Mouse (Mus musculus) intestine, embryonic 15.5 days (tissue): ENCODE data around the gene Gjc2. TPM values are rescaled to one million over a fixed set of nuclear protein-coding genes. Genes with fewer than 3 reads are reported as not detected.

ENCODE experiments used
- ATAC-seq: fragments of 200-750 bp; cut with Nextera tagmentation; 2 replicates; pipeline ENCODE4 v1.8.0; 2017; ENCODE audit warnings: moderate TSS enrichment, moderate library complexity
- H3K27ac ChIP-seq: fragments of 300-500 bp; sonication (generic); 2 replicates; pipeline ENCODE4 v1.5.1; 2015; ENCODE audit warnings: mild to moderate bottlenecking, inconsistent platforms
- H3K27me3 ChIP-seq: fragments of 300-500 bp; sonication (generic); replicated peaks from 2 replicates; pipeline ENCODE4 v1.6.1; 2015; ENCODE audit warnings: inconsistent platforms
- H3K36me3 ChIP-seq: fragments of 300-500 bp; sonication (generic); 2 replicates; pipeline ENCODE4 v1.6.1; 2015; ENCODE audit warnings: inconsistent platforms
- H3K4me1 ChIP-seq: fragments of 300-500 bp; sonication (generic); replicated peaks from 2 replicates; pipeline ENCODE4 v1.6.1; 2015; ENCODE audit warnings: inconsistent platforms
- H3K4me2 ChIP-seq: fragments of 300-500 bp; sonication (generic); replicated peaks from 2 replicates; pipeline ENCODE4 v1.6.1; 2015; ENCODE audit warnings: mild to moderate bottlenecking, inconsistent platforms
- H3K4me3 ChIP-seq: fragments of 300-500 bp; sonication (generic); replicated peaks from 2 replicates; pipeline ENCODE4 v1.5.1; 2015; ENCODE audit warnings: inconsistent platforms
- H3K9ac ChIP-seq: fragments of 300-500 bp; sonication (generic); 2 replicates; pipeline ENCODE4 v1.6.1; 2015; ENCODE audit warnings: inconsistent platforms
- H3K9me3 ChIP-seq: fragments of 300-500 bp; sonication (generic); 2 replicates; pipeline ENCODE4 v1.6.1; 2016; ENCODE audit warnings: inconsistent platforms
- WGBS: fragments of 180-500 bp; shearing (Covaris S2); methylation state at CpG from one replicate; pipeline ENCODE4 v1.1.7; 2015; 5-methylcytosine and 5-hydroxymethylcytosine counted together
- polyA plus RNA-seq: library from polyadenylated mRNA; unstranded; fragments of >200 nt; fragmentation: Nextera tagmentation; extraction: Ambion mirVana; gene quantifications from 2 replicates; pipeline ENCODE4 v1.2.1, GENCODE M21; 2015

Gene Gjc2
- polyA plus RNA-seq, 1 experiment from 2014 or later: 1.1 TPM

- WGBS: 72% methylated on average over 9 of the region's 9 CpGs
- Histone ChIP-seq H3K9ac (no peak overlapping the region), H3K27ac (no peak overlapping the region), H3K27me3 (peaks cover 35% of the 10 kb centered on the region), H3K9me3 (no peaks in the 10 kb centered on the region), H3K4me1 (peaks cover 6% of the 10 kb centered on the region), H3K4me3 (no peak overlapping the region), H3K4me2 (no peak overlapping the region), H3K36me3 (no peaks in the 10 kb centered on the region)
- no peak for ATAC-seq
Observed at GRCm38 (mm10) chr11:59130782-59131181, 52.2 kb downstream of the Gjc2 start.

Other genes with a start within 250 kb of the Gjc2 start
- 201 and 207 TPM in 2 replicates for gene Rnf187, start 244.3 kb downstream of the Gjc2 start, polyA plus RNA-seq
- 39.9 and 40.0 TPM in 2 replicates for gene Hist3h2ba, start 234.3 kb downstream of the Gjc2 start, polyA plus RNA-seq
- 27.2 and 28.3 TPM in 2 replicates for gene Hist3h2a, start 228.5 kb downstream of the Gjc2 start, polyA plus RNA-seq
- gene Trim17, start 228.5 kb downstream of the Gjc2 start, polyA plus RNA-seq: 0.16 and 0.35 TPM in 2 replicates
- gene Trim11, start 205.1 kb downstream of the Gjc2 start, polyA plus RNA-seq: 16.0 and 17.0 TPM in 2 replicates
- 1.3 TPM in 2 replicates for gene Obscn, start 46.8 kb downstream of the Gjc2 start, polyA plus RNA-seq
- gene Iba57, start 19.5 kb downstream of the Gjc2 start, polyA plus RNA-seq: 6.6 and 8.0 TPM in 2 replicates
- 109 and 126 TPM in 2 replicates for gene Guk1, start 9.0 kb upstream of the Gjc2 start, polyA plus RNA-seq
- 101 and 103 TPM in 2 replicates for gene Mrpl55, start 19.3 kb upstream of the Gjc2 start, polyA plus RNA-seq
- gene 2310033P09Rik, start 25.1 kb upstream of the Gjc2 start, polyA plus RNA-seq: 29.1 and 30.2 TPM in 2 replicates
- 688 and 694 TPM in 2 replicates for gene Arf1, start 45.1 kb upstream of the Gjc2 start, polyA plus RNA-seq
- not detected in 2 replicates for gene Wnt3a, start 107.5 kb upstream of the Gjc2 start, polyA plus RNA-seq
- 3.4 and 4.2 TPM in 2 replicates for gene Wnt9a, start 123.7 kb upstream of the Gjc2 start, polyA plus RNA-seq
- gene Prss38, start 192.4 kb upstream of the Gjc2 start, polyA plus RNA-seq: not detected in 2 replicates